Mouse (Mus musculus): ENCODE results near the gene 4930442H23Rik. TPM values are rescaled to one million over a fixed set of nuclear protein-coding genes. Genes with fewer than 3 reads are reported as not detected.
"Not testable (repeated sequence)": the region's sequence is repeated elsewhere in the genome, so short reads cannot be mapped to it uniquely, and the experiment has no call there.

4930442H23Rik gene
- total RNA-seq, 2 experiments from 2014 or later = not detected

GRCm38 (mm10) chr10:81200141-81200540, 16.5 kb upstream of the 4930442H23Rik start:
- intact Hi-C loops (cut with DNase I) = no loop called here
- no peak for DNase-seq (ENCODE audit: low spot score)

- no peak for DNase-seq (ENCODE audit: low spot score)
- intact Hi-C loops (cut with DNase I) = loop anchor here (1.0 kb wide), 1 partner anchor 18 kb away; no protein-coding TSS in a partner anchor
Observed at GRCm38 (mm10) chr10:81198990-81199389, 15.3 kb upstream of the 4930442H23Rik start.

GRCm38 (mm10) chr10:81198230-81198629, 14.6 kb upstream of the 4930442H23Rik start:
- DNase-seq (ENCODE audit: low spot score) = no peak
- intact Hi-C loops (cut with DNase I) = loop anchor here (1.0 kb wide), 1 partner anchor 19 kb away; no protein-coding TSS in a partner anchor

GRCm38 (mm10) chr10:81197305-81197704, 13.7 kb upstream of the 4930442H23Rik start:
- intact Hi-C loops (cut with DNase I) = no loop called here
- DNase-seq (ENCODE audit: low spot score) = no peak

- intact Hi-C loops (cut with DNase I) = no loop called here
- no peak for DNase-seq (ENCODE audit: low spot score)
Observed at GRCm38 (mm10) chr10:81196470-81197065, 12.9 kb upstream of the 4930442H23Rik start.

- intact Hi-C loops (cut with DNase I) = no loop called here
- no peak for DNase-seq (ENCODE audit: low spot score)
Observed at GRCm38 (mm10) chr10:81195300-81195699, 11.7 kb upstream of the 4930442H23Rik start.

GRCm38 (mm10) chr10:81193991-81194774, 10.5 kb upstream of the 4930442H23Rik start:
- no peak for DNase-seq (ENCODE audit: low spot score)
- intact Hi-C loops (cut with DNase I) = no loop called here

GRCm38 (mm10) chr10:81192968-81193501, 9.4 kb upstream of the 4930442H23Rik start:
- intact Hi-C loops (cut with DNase I) = no loop called here
- DNase-seq (ENCODE audit: low spot score) = no peak

GRCm38 (mm10) chr10:81192270-81192967, 8.8 kb upstream of the 4930442H23Rik start:
- intact Hi-C loops (cut with DNase I) = no loop called here
- peak; percentile 79 for DNase-seq (ENCODE audit: low spot score)

- intact Hi-C loops (cut with DNase I) = no loop called here
- DNase-seq (ENCODE audit: low spot score) = no peak
Observed at GRCm38 (mm10) chr10:81191342-81191982, 7.8 kb upstream of the 4930442H23Rik start.

GRCm38 (mm10) chr10:81190912-81191321, 7.3 kb upstream of the 4930442H23Rik start:
- intact Hi-C loops (cut with DNase I) = no loop called here

GRCm38 (mm10) chr10:81190236-81190911, 6.7 kb upstream of the 4930442H23Rik start:
- DNase-seq (ENCODE audit: low spot score) = no peak
- intact Hi-C loops (cut with DNase I) = no loop called here

More at GRCm38 (mm10) chr10:81190912-81191321, 7.3 kb upstream of the 4930442H23Rik start:
- no peak for DNase-seq (ENCODE audit: low spot score)

GRCm38 (mm10) chr10:81189821-81190220, 6.2 kb upstream of the 4930442H23Rik start:
- intact Hi-C loops (cut with DNase I) = no loop called here
- DNase-seq (ENCODE audit: low spot score) = no peak

GRCm38 (mm10) chr10:81187161-81187560, 3.5 kb upstream of the 4930442H23Rik start:
- intact Hi-C loops (cut with DNase I) = no loop called here
- no peak for DNase-seq (ENCODE audit: low spot score)

- intact Hi-C loops (cut with DNase I) = no loop called here
Observed at GRCm38 (mm10) chr10:81184765-81185164, 1.1 kb upstream of the 4930442H23Rik start.

GRCm38 (mm10) chr10:81182336-81183333, 1.0 kb downstream of the 4930442H23Rik start, which contains the start of gene Dapk3:
Dapk3 (plus strand) TSS chr10:81183005.
- intact Hi-C loops (cut with DNase I) = no loop called here
- peak; percentile 96 for DNase-seq (ENCODE audit: low spot score)

More at GRCm38 (mm10) chr10:81184765-81185164, 1.1 kb upstream of the 4930442H23Rik start:
- DNase-seq (ENCODE audit: low spot score) = no peak

- DNase-seq (ENCODE audit: low spot score); intact Hi-C loops (cut with DNase I): not testable (repeated sequence)
Observed at GRCm38 (mm10) chr10:81181860-81182259, 1.8 kb downstream of the 4930442H23Rik start.

- no peak for DNase-seq (ENCODE audit: low spot score)
- intact Hi-C loops (cut with DNase I) = no loop called here
Observed at GRCm38 (mm10) chr10:81180946-81181345, 2.7 kb downstream of the 4930442H23Rik start.
